Mouse (Mus musculus) erythroid progenitor cell, adult 5-6 weeks (primary cell): ENCODE data around the gene Bcan. TPM values are rescaled to one million over a fixed set of nuclear protein-coding genes. Genes with fewer than 3 reads are reported as not detected.

Source experiments
- ATAC-seq: replicated peaks from 2 replicates; pipeline ENCODE4 v1.8.0; 2016; ENCODE audit warnings: moderate number of reproducible peaks, mild to moderate bottlenecking, moderate TSS enrichment, inconsistent platforms; ENCODE audit not compliant: poor library complexity, low FRiP score, severe bottlenecking
- total RNA-seq, 2 experiments: library from RNA; stranded (forward) in 1 of 2; stranded (reverse) in 1 of 2; fragments of 150-400 nt in 1 of 2; fragments of 186-747, 209-891 nt in 1 of 2; gene quantifications; 2 replicates each; pipeline versions ENCODE4 v1.2.3 to v1.2.4; 2015 to 2017; ENCODE audit warnings: low replicate concordance in 2 of 2

Gene Bcan
- total RNA-seq, 2 experiments from 2014 or later = not detected

DNA sequence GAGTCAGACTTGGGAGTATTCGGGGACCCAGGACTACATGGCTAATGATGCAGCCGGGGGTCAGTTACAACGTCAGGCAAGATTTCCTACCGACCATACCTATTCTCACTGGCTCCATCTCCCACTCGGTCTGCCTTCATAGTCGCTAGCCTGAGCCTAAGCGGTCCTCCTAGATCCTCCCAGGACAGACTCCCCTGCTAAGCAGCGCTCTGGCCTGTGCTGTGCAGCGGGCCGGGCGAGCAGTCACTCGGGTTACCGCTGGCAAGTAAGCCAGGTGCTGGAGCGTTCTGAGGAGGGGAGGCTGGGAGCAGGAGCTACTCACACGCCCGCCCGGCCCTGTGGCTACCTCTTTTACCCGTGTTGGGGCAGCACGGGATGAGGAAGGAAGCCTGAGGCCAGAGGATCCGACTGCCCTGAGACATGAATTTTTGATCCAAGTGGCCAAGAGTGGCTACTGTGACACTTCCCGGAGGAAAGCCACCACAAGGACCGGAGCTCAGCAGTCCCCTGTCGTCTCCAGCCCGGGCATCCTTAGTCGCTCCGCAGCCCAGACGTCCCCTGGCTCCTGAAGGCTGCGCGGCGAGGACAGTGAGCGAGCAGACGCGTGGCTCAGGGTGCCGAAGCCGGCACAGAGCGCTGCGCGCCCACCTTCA, 661 bp downstream of the Bcan start:
- ATAC-seq = no peak

DNA sequence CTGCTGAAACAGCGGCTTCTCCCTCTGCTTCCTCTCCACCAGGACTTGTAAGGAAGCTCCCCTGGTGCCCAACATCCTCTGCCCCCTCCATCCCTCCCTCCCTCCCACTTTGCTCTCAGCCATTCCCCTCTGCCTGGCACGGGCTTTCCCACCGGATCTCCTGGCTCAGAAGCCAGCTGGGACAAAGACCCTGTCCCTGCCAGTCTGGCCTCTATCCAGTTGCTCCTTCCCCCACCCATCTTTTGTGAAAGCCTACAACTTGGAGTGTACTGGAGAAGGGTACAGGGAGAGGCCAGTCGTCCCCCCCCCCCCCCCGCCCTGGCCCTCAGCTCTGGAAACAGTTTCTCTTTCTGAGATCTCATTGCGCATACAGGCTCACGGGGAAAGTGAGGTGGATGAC, 1.3 kb downstream of the Bcan start:
- ATAC-seq = no peak

DNA sequence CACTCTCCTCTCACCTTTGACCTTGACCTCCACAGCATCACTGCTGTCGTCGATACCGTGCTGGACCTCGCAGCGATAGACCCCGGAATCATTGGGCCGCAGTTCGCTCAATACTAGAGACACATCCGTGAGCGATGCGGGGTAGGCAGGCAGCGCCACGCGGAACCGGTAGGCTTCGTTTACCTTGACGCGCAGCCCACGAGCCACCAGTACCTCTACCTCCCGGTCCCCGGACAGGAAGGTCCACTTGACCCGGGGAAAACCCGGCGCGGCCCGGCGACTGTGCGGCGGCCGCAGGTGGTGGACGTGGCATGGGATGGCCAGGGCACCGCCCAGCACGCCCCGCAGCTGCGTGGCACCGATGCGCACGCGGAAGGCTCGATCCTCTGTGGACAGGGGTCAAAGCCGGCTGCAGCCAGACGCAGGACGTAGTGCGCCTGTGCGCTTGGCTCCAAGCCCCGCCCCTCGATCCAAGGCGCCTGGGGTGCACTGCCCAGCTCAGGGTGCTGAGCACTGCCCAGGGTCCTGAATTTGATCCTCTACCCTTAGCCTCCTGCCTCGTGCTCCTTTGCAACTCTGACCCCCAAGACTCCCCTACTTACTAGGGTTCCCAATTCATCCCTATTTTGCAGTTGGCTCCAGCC, 2.9 kb downstream of the Bcan start:
- ATAC-seq = no peak

DNA sequence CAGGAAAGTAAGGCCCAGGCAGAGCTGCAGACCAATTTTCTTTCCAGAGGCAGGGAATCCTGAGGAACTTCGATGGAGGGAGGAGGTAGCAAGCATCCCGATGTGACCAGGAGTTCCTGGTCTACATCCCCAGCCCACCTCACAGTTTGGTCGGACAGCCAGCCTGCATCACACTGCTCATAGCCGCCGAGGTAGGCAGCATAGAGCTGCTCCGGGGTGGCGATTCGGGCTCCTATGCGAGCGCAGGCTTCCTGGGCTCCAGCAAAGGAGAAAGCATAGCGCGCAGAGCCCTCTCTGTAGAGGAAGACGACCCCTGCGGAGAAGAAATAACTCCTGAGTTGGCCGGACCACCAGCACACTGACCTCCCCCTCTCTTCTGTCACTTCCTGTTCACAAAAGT, 3.6 kb downstream of the Bcan start:
- no peak for ATAC-seq

DNA sequence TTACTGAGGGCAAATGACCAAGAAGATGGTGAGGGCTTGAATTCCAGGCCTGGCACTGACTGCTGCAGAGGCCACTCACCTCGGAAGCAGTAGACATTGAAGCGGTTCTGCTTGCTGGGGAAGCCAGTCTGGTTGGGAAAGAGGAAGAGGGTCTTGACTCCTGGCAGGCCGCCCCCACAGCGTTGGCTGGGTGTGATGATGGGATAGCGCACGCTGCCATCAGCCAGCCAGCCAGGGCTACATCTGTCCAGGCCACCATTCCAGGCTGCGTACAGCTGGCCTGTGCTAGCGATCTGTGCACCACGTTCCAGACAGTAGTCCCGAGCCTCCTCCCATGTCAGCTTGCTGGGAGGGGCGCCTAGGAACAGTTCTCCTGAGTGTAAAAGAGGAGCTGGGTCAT, 4.7 kb downstream of the Bcan start:
- no peak for ATAC-seq

DNA sequence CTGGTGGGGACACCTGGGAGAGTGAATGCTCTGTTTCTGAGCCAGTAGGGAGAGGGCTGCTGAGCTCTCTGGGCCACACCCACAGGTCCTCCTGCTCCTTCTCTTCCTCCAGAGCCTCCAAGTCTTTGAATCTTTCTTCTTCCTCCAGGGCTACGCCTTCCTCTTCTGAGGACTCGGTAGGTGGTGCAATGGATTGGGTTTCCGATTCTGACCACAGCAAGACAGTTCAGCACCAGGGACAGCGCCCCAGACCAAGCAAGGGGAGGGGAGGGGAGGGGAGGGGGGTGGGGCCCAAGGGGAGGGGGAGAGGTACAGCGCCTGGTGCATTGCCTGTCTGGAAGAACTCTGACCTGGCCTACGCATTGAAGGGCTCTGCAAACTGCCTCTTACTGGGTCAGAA, 6.6 kb downstream of the Bcan start:
- no peak for ATAC-seq

DNA sequence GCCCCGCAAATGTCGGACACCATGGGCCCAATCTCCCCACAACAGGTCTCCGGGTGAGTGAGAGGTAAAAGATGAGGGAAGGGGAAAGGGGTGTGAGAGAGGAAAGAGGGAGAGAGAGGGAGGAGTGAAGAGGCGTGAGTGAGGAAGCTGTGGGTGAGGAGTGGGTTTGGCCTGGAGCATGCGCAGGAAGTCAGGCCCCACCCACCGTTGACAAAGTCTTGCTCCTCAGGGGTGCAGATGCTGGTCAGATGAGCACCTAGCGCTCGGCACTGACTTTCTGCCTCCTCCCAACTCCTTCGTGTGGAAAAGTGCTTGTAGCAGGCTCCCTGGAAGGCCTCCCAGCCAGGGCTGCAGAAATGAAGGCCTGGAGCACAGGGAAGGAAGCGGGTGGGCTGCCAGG, 10.1 kb downstream of the Bcan start:
- no peak for ATAC-seq

DNA sequence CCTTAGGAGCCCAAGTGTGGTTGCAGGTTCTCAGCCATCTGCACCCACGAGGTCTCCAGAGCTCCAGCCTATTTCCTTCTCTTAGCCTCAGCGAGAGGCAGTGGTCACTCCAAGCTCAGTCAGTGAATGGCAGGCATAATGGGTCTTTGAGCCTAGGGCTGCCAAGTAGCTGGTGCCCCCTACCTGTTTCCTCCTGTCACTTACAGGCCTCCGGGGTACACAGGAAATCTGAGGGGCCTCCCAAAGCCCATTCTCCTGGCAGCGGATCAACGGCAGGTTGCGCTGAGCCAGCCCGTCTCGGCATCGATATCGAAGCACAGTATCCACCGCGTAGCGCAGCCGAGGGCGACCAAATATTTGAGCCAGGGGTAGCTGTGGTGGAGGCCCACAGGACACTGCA, 12.0 kb downstream of the Bcan start:
- ATAC-seq = no peak

DNA sequence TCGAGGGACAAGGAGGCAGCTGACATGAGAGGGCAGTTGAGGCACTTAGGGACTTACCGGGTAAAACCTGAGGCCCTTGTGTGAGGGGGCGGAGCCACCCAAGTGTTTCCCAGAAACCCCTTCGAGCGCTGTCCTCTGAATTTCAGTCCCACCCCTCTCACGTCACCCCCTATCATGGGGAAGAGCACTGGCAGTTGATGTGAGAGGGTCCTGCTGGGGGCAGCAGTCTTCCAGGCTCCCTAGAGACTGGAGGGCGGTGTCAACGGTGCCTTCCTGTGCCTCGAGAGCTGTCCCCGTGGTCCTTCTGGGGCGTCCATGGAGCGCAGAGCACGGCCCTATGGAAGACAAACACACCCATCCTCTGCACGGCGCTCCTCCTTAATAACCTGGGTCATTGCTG, 12.4 kb downstream of the Bcan start:
- no peak for ATAC-seq

DNA sequence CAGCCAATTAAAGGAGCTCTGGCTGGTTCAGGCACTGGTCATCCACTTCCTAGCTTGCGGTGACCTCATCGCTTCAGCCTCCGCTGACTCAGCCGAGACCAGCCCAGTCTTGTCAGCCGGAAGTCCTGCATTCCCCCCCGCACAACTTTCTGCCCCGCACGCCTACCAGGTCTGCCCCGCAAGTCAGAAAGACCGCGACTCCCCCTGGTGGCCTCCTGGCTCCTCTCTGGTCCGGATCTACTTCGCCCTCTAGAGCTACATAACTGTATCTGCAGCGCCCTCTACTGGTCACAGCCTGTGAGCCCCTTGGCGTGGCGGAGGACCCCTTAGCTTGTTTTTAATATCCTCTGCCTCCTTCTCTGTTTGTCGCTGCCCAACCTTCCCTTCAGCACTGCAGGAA, 13.2 kb downstream of the Bcan start:
- peak; percentile 52 for ATAC-seq

DNA sequence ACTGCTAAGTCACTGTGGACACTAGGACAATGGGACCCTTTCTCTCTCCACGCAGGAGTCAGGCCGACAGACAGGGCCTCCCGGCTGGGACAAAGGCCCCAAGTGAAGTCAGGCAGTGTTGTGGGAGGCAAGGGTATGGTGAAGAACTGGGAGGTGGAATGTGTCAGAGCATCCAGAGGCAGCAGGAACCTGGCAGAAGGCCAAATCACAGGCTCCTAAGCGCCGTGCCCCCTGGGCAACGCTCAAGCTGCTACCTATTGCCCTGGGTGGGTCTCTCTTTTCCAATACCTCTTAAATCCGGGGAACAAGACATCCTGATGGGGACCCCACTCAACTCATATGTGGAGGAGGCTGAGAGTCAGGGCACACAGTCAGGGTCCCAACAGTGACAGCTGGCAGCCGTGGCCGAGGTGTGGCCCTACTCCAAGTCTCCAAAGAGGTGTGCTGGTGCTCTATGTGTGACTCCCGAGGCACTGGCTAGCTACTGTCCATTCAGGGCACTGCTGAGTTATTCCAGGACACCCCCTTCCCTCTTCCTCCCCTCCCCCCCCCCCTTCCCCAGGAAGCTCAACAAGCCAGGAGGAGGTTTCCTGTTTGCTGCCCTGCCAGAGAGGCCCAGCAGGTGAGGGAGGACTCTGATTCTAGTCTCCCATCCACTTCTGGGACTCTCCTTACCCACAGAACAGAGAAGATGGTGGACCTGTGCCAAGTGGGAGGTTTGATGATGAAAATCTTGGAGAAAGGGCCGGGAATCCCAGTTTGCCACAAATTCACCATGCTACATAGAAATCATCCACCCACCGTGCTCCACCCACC, 14.3 kb downstream of the Bcan start:
- ATAC-seq = no peak

DNA sequence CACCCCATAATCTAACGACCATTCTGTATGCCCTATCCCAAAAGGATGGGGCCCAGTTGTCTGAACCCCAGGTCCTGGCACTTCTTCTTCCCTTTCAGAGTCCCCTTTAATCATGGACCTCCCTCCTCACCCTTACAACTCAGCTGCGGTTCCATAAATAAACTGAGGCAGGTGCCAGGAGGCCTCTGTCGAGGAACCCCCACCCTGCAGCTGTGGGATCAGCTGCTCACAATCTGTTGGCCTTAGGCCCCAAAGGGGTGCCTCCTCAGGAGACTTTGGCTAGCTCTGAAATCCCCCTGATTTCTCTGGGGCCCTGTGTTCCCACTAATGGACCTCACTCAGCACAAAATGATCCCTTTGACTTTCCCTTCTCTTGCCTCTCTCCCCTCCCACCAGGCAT, 15.9 kb downstream of the Bcan start:
- no peak for ATAC-seq

DNA sequence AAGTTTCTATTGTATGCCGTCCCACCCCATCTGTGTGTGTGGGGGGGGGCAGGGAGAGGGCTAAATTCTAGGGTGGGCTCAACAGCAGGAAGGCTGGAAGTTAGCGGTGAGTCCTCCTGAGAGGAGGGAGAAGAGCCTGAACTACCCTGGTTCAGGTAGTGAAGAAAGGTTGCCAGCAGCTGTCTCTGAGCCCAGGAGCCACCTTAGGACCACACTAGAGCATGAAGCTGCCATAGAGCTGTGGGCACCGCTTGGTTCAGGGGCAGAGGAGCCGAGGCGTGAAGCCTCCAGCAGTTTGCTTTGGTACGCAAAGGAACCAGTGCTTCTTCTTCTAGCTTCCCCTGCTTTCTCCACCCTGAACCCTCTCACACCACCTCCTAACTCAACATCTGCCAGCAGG, 16.4 kb downstream of the Bcan start:
- ATAC-seq = no peak

DNA sequence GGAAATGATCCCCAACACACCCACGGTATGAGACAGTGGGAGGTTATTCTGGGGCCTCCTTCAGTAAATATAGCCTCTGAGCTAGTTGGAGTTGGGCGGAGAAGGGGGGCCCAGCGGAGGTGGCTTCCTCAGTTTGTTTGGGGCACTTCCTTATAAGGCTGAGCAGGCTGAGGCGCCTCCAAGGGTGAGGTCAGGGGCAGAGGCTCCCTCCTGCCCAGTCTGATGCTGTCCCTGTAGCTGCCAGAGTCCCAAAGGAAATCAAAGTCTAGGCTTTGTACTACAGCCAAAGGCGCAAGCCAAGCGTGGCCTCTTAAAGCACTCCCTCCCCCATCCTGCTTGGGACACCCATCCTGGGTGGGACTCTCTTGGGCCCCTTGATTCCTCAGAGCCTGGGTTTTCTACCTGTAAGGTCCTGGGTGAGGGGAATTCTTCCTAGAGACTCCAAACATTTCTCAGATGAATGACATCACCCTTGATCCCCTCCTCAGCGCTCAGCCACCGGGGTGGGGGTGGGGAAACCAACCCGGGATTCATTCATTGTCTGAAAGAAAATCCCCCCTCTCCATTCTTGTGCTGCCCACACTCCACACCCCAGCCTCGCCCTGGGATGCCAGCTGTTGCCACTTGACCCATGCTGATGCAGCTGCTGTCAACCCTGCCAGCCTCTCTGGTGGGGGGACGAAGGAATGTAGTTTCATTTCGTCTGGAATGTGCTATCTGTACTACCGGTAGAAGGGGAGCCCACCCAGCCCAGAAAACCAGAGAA, 17.0 kb downstream of the Bcan start:
- no peak for ATAC-seq

DNA sequence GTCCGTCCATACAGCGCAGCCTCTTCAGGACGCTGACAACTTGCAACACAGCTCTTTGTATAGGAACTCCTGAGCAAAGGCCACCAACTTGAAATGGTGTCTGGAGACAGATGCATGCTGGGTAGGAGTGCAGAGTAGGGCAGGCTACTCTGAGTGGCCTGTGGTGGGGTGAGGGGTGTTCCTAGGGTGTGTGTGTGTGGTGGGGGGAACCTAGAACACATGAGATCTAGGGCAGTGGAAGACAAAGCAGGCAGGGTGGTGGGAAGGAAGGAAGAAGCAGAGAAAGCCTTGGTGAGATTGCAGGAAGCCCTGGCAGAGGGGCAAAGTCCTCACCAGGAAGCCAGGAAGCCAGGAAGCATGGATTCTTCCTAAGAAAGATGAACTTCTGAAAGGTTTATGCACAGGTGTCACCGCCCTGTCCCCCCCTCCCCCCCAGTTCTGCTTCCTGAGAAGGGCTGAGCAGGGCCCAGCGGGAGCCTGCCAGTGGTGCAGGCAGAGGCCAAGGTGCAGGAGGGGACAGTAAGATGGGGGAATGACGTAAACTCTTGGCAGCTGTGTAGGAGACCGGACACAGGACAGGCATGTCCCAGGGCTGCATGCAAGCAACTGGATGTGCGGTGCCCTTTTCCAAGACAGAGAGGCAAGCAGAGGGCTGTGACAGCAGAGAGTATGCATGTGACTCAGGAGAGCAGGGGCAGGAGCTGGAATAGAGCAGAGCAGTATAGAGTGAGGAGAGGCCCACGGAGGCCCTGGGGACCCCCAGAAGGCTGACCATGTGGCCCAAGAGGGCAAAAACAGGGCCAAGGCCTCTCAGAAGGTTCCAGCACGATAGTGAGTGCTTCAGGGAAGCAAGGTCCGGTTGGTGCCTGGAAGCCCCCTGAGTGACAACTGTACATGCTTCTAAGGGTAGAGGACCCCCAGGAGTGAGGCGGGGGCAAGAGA, 17.9 kb downstream of the Bcan start:
- no peak for ATAC-seq

DNA sequence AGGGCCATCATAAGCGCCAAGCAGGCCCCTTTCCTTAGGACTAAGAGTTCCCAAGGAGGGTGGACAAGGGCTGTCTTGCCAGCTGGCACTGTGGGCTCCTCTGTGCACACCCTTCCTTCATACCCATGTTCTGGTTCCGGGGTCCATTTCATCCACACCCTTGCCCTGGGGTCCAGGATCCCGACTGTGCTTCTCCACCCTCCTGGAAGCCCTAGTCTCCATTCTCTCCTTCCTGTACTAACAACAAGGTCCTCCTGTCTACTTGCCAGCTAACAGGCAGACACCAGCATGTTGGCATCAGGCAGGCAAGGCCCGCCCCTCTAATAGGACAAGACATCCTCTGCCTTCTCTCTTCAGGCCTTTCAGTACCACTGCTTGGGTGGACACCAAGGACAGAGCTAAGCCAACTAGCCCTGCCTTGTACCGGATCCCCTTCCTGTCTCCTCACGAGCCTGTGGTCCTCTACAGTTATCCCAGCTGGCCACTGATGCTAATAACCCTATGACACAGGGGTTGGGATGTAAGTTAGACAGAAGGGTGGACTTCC, 18.7 kb downstream of the Bcan start:
- ATAC-seq = no peak

DNA sequence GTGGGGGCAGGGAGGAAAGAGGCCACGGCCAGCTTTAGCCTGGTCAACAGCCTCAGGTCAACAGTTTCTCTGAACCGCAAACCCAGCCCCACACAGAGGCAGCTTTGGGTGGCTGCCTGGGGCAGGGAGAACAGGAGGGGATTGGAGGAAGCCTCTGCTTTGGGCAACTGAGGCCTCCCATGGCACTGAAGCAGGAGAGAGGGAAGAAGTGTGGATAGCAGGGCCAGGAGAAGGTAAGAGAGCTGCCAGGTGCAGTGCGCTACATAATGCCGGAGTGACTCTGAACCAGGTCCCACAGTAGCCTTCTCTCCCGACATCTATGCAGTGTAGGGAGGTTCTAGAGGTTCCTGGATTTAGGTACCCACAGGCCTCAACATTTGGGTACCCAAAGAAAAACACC, 19.3 kb downstream of the Bcan start:
- ATAC-seq = no peak

DNA sequence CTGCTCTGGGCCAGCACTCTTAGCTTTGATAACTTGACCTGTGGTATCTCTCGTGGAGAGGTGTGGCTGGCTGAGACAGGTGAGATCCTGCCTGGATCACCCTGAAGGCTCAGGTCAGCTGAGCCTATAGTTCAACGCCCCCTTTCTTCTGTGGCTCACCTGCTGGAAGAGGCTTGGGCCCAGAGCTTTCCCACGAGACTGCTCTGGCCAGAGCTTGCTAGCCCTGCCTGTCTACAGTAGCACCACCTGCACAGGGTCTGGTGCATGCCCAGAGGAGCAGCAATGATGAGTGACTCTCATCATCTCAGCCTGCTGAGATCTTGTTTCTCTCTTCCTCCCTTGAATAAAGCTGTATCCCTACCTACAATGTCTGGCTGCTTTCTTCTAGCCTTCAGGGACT, 19.9 kb downstream of the Bcan start:
- ATAC-seq = no peak

DNA sequence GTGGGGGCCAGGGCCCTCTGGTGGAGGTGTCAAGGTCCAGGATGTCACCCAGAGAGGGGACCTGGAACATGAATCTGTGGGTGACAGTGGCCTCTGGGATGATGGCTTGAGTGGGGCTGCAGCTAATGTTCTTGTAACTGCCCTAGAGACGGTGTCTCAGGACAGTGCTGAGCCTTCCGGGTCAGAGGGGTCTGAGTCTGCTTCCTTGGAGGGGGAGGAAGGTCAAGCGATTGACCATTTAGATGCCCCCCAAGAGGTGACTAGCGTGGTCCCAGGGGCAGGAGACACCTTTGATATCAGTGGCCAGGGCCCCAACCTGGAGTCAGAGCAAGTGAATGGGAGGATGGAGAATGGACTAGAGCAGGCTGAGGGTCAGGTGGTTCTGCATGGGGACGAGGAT, 20.5 kb downstream of the Bcan start:
- no peak for ATAC-seq
